ENCODE assay signal across 17 mouse cellular contexts in genomic region chr5:19262816-19263215, GRCm38 (mm10). TPM values are rescaled to one million over a fixed set of nuclear protein-coding genes. Genes with fewer than 3 reads are reported as not detected.
DNase-seq lines count a peak whose midpoint lies in the region.
"Had no signal": no experiment of that assay in that cellular context is flagged by ENCODE, and none has a peak within 500 bp of the region (broad histone marks: within the 10 kb centered on the region; RNA-seq: fewer than 3 reads in every experiment).

No protein-coding gene starts in this region.

- intact Hi-C loops in left cerebral cortex, postnatal 4 days (cut with DNase I) = no loop called here

- peak; percentile 32 for DNase-seq in left cerebral cortex, postnatal 4 days
- DNase-seq in left cerebral cortex, adult 18-20 months (ENCODE audit: low spot score in 2 of 2) = no peak
- peak; percentile 80 to 85 for DNase-seq in cerebellum, adult 18-20 months
- peak; percentile 82 to 83 for DNase-seq in cerebellum, postnatal 10 days
- DNase-seq in T-cell, adult 2 months (ENCODE audit: low spot score) = no peak
- DNase-seq in frontal cortex, postnatal 25 days (ENCODE audit: low spot score in 2 of 2) = no peak
- DNase-seq in urinary bladder, adult 18-20 months (ENCODE audit: low spot score in 2 of 2) = no peak
- no peak for DNase-seq in adrenal gland, adult (ENCODE audit: inconsistent age in 2 of 2, low spot score in 1 of 2)
- DNase-seq: adrenal gland, adult 8-10 months; embryo, embryonic 11 days; gastrocnemius, postnatal 10 days; heart, postnatal 10 days; kidney, adult 11 months; kidney, postnatal 14 days; liver, postnatal 0 days; lung, postnatal 36 days; thymus, adult 2 months had no signal

RNA-seq across cellular contexts. Expression of gene Magi2, which starts 36.0 kb away (rescaled TPM):
- 100 to 1,000 TPM; 102 to 118 TPM for total RNA-seq in left cerebral cortex, postnatal 4 days (2021)
- total RNA-seq in left cerebral cortex, adult 18-20 months (2021) = 100 to 1,000 TPM; 125 to 134 TPM

Comparison
In these comparisons a context has a peak if more than half of its experiments do, and no peak if none do; other contexts are left out.
1. DNase-seq: peak in left cerebral cortex, postnatal 4 days (single experiment), cerebellum, adult 18-20 months (2 of 2) and cerebellum, postnatal 10 days (2 of 2); none in left cerebral cortex, adult 18-20 months (0 of 2), T-cell, adult 2 months (single experiment), frontal cortex, postnatal 25 days (0 of 2), urinary bladder, adult 18-20 months (0 of 2) and adrenal gland, adult (0 of 2).